Mouse (Mus musculus): ENCODE measurements around the gene Mthfr. TPM values are rescaled to one million over a fixed set of nuclear protein-coding genes. Genes with fewer than 3 reads are reported as not detected.

Mthfr gene
- total and polyA plus RNA-seq, 2 experiments from 2014 or later, result 7.9 to 34.5 TPM

DNA sequence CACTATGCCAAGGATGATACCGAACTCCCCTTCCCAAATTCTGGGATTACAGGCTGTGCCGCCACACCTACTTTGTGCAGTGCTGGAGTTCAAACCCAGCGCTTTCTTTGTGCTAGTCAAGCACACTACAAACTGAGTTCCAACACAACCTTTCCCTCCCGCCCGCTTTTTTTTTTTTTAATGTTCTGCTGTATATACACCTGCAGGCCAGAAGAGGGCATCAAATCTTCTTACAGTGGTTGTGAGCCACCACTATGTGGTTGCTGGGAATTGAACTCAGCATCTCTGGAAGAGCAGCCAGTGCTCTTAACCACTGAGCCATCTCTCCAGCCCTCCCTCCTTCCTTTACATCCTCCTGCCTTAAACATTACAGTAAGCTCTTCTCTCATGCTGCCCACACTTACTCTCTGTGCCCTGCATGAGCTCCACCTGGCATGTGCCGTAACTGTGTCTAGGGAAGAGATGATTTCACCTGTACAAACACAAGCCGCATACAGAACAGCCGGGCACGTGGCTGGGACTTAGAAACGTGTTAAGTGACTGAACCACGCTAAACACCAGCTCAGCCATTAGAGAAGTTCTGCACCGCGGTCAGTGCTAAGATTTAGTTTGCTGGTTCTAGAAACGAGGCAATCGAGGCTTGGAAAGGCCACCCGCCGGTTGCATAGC lies 35.8 kb downstream of the Mthfr start:
- Histone ChIP-seq H3K9ac (no peak overlapping the region), H3K36me3 (ENCODE audit: insufficient read depth) (no peaks in the 10 kb centered on the region), H3K4me1 (ENCODE audit: insufficient read depth) (no peaks in the 10 kb centered on the region), H3K4me2 (ENCODE audit: low read depth) (peak overlapping the region; percentile 45), H3K9me3 (ENCODE audit: low read length) (no peaks in the 10 kb centered on the region), H3K27ac (ENCODE audit: low read depth, low read length) (no peak overlapping the region), H3K27me3 (ENCODE audit: insufficient read depth, low read length) (no peaks in the 10 kb centered on the region), H3K4me3 (ENCODE audit: low read depth, low read length) (peak overlapping the region; percentile 17; the same call in 1 of the 2 replicates)
- DNase-seq, result peak; percentile 32
- TF ChIP-seq CTCF (IDR thresholded peaks at IDR 0.05; ENCODE audit: low read depth), result peak; percentile 56
- 46% methylated on average over 17 of the region's 17 CpGs for WGBS
- ATAC-seq, result peak; percentile 38; the same call in 1 of the 2 replicates

- DNase-seq (peak; percentile 82), ATAC-seq (peak; percentile 23; the same call in 1 of the 2 replicates)
- Histone ChIP-seq H3K4me3 (ENCODE audit: low read depth, low read length) (peak overlapping the region; percentile 17; the same call in 1 of the 2 replicates), H3K9me3 (ENCODE audit: low read length) (no peaks in the 10 kb centered on the region), H3K27me3 (ENCODE audit: insufficient read depth, low read length) (no peaks in the 10 kb centered on the region), H3K4me1 (ENCODE audit: insufficient read depth) (no peaks in the 10 kb centered on the region), H3K9ac (no peak overlapping the region), H3K36me3 (ENCODE audit: insufficient read depth) (no peaks in the 10 kb centered on the region), H3K27ac (ENCODE audit: low read depth, low read length) (no peak overlapping the region), H3K4me2 (ENCODE audit: low read depth) (peak overlapping the region; percentile 45)
- 37% methylated on average over 21 of the region's 21 CpGs for WGBS
- no peak for TF ChIP-seq CTCF (IDR thresholded peaks at IDR 0.05; ENCODE audit: low read depth)
These were observed 36.4 kb downstream of the Mthfr start for GRCm38 (mm10) chr4:148075259-148075658.

- Histone ChIP-seq H3K27ac (ENCODE audit: low read depth, low read length) (no peak overlapping the region), H3K9ac (no peak overlapping the region), H3K9me3 (ENCODE audit: low read length) (no peaks in the 10 kb centered on the region), H3K36me3 (ENCODE audit: insufficient read depth) (no peaks in the 10 kb centered on the region), H3K4me1 (ENCODE audit: insufficient read depth) (no peaks in the 10 kb centered on the region), H3K27me3 (ENCODE audit: insufficient read depth, low read length) (no peaks in the 10 kb centered on the region), H3K4me2 (ENCODE audit: low read depth) (no peak overlapping the region), H3K4me3 (ENCODE audit: low read depth, low read length) (no peak overlapping the region)
- 94% methylated on average over 6 of the region's 6 CpGs for WGBS
- TF ChIP-seq CTCF (IDR thresholded peaks at IDR 0.05; ENCODE audit: low read depth), result no peak
- ATAC-seq (no peak), DNase-seq (no peak)
These were observed 37.0 kb downstream of the Mthfr start for GRCm38 (mm10) chr4:148075881-148076280.

DNA sequence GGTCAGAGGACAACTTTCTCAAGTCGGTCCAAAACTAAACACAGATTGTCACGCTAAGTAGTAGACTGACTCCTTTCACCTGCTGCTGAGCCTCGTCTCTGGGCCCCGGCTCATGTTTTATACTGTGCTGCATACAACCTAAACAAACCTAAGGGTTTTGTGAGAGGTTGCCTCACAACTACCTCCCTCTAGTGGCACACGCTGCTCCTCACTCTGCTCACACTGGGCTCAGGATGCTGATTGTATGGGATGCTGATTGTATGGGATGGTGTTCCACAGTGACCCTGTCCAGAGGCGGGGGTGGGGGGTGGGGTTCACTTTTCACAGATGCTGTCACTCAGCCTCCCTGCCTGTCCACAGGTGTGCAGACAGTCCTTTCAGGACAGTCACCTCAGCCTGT lies 40.3 kb downstream of the Mthfr start:
- no peaks in the 10 kb centered on the region for H3K36me3 ChIP-seq (ENCODE audit: insufficient read depth)
- DNase-seq (peak; percentile 43), ATAC-seq (peak; percentile 37)
- no peaks in the 10 kb centered on the region for H3K4me1 ChIP-seq (ENCODE audit: insufficient read depth)
- H3K9ac ChIP-seq, result no peak overlapping the region
- H3K4me2 ChIP-seq (ENCODE audit: low read depth), result no peak overlapping the region
- H3K9me3 ChIP-seq (ENCODE audit: low read length), result no peaks in the 10 kb centered on the region
- H3K27me3 ChIP-seq (ENCODE audit: insufficient read depth, low read length), result no peaks in the 10 kb centered on the region
- TF ChIP-seq CTCF (IDR thresholded peaks at IDR 0.05; ENCODE audit: low read depth), result peak; percentile 62
- 65% methylated on average over 6 of the region's 6 CpGs for WGBS
- H3K27ac ChIP-seq (ENCODE audit: low read depth, low read length), result no peak overlapping the region
- H3K4me3 ChIP-seq (ENCODE audit: low read depth, low read length), result no peak overlapping the region

DNA sequence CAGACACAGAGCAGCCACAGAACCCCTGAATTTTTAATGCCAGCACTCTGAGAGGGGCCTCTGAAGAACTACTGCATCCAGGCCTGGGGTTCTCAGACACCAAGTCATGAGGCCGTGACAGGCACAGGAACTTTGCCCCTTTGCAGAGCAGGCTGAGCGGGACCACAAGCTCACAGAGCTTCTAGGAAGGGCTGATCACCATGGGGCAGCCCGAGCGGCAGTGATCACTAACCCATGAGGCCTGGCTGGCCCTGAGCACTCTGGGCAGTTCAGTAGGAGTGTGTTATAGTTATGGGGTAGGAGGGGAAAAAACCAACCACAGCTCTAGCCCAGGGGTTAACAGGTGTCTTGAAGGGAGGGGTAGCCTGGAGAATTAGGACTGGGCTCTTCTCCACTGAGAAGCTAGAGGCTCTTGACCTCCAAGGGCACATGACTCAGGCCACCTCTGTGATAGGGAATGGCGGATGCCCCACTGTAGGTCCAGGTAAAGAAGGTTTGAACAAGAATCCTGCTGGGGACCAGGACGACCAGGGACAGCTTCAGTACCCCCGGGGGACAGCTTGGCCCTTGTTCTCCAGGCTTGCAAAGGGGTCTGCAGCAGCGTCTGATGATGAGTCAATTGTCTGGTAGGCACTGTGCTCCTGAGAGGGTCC lies 41.2 kb downstream of the Mthfr start:
- no peak overlapping the region for H3K4me3 ChIP-seq (ENCODE audit: low read depth, low read length)
- no peak overlapping the region for H3K4me2 ChIP-seq (ENCODE audit: low read depth)
- no peak overlapping the region for H3K27ac ChIP-seq (ENCODE audit: low read depth, low read length)
- WGBS, result 92% methylated on average over 8 of the region's 8 CpGs
- DNase-seq (no peak), ATAC-seq (no peak)
- H3K36me3 ChIP-seq (ENCODE audit: insufficient read depth), result no peaks in the 10 kb centered on the region
- H3K4me1 ChIP-seq (ENCODE audit: insufficient read depth), result no peaks in the 10 kb centered on the region
- H3K9me3 ChIP-seq (ENCODE audit: low read length), result no peaks in the 10 kb centered on the region
- H3K27me3 ChIP-seq (ENCODE audit: insufficient read depth, low read length), result no peaks in the 10 kb centered on the region
- no peak overlapping the region for H3K9ac ChIP-seq
- TF ChIP-seq CTCF (IDR thresholded peaks at IDR 0.05; ENCODE audit: low read depth), result no peak

- Histone ChIP-seq H3K36me3 (ENCODE audit: insufficient read depth) (no peaks in the 10 kb centered on the region), H3K4me3 (ENCODE audit: low read depth, low read length) (no peak overlapping the region), H3K9ac (no peak overlapping the region), H3K27me3 (ENCODE audit: insufficient read depth, low read length) (no peaks in the 10 kb centered on the region), H3K4me1 (ENCODE audit: insufficient read depth) (no peaks in the 10 kb centered on the region), H3K4me2 (ENCODE audit: low read depth) (no peak overlapping the region), H3K9me3 (ENCODE audit: low read length) (no peaks in the 10 kb centered on the region), H3K27ac (ENCODE audit: low read depth, low read length) (no peak overlapping the region)
- WGBS, result 64% methylated on average over 1 of the region's 1 CpGs
- DNase-seq (no peak), ATAC-seq (no peak)
- no peak for TF ChIP-seq CTCF (IDR thresholded peaks at IDR 0.05; ENCODE audit: low read depth)
These were observed 41.7 kb downstream of the Mthfr start for GRCm38 (mm10) chr4:148080597-148080973.

- Histone ChIP-seq H3K4me1 (ENCODE audit: insufficient read depth) (no peaks in the 10 kb centered on the region), H3K27ac (ENCODE audit: low read depth, low read length) (no peak overlapping the region), H3K36me3 (ENCODE audit: insufficient read depth) (no peaks in the 10 kb centered on the region), H3K4me3 (ENCODE audit: low read depth, low read length) (no peak overlapping the region), H3K9ac (no peak overlapping the region), H3K9me3 (ENCODE audit: low read length) (no peaks in the 10 kb centered on the region), H3K27me3 (ENCODE audit: insufficient read depth, low read length) (no peaks in the 10 kb centered on the region), H3K4me2 (ENCODE audit: low read depth) (no peak overlapping the region)
- DNase-seq, result no peak
- no peak for TF ChIP-seq CTCF (IDR thresholded peaks at IDR 0.05; ENCODE audit: low read depth)
- 95% methylated on average over 10 of the region's 10 CpGs for WGBS
- ATAC-seq, result no peak
These were observed 42.3 kb downstream of the Mthfr start for GRCm38 (mm10) chr4:148081201-148081600.

Data from forebrain, postnatal 0 days (tissue).